Mouse (Mus musculus) hindbrain, embryonic 10.5 days (tissue): Measurements from ENCODE around the gene Mpp1. TPM values are rescaled to one million over a fixed set of nuclear protein-coding genes. Genes with fewer than 3 reads are reported as not detected.

Experiments used
- polyA plus RNA-seq: library from polyadenylated mRNA; unstranded; fragments of >200 nt; fragmentation: Nextera tagmentation; extraction: Ambion mirVana; gene quantifications from 2 replicates; pipeline ENCODE4 v1.2.1, GENCODE M21; 2016

The Mpp1 gene
- polyA plus RNA-seq, 1 experiment from 2014 or later, result 26.2 TPM

Other genes starting within 250 kb of the Mpp1 start
- gene Gab3, start 45.6 kb downstream of the Mpp1 start, polyA plus RNA-seq, result 0.77 and 0.83 TPM in 2 replicates
- 108 and 212 TPM in 2 replicates for gene Dkc1, start 35.2 kb downstream of the Mpp1 start, polyA plus RNA-seq
- not detected in 2 replicates for gene Smim9, start 32.8 kb upstream of the Mpp1 start, polyA plus RNA-seq